Mouse (Mus musculus) bone marrow, adult 2 months (tissue): ENCODE measurements at regions not wholly inside any gene's neighbourhood (a gene's known extent, or its start where the extent isn't known, plus 50 kb on each side); places are given as distances from the start of the nearest gene placed in this dataset.

Source experiments
- CTCF ChIP-seq: fragments of 200-500 bp; IDR thresholded peaks from 2 replicates; pipeline ENCODE4 v1.5.1; 2011; ENCODE audit warnings: low read length, control low read depth; ENCODE audit not compliant: control insufficient read depth, insufficient read depth
- POLR2A ChIP-seq: fragments of 200-500 bp; IDR thresholded peaks from 2 replicates; pipeline ENCODE4 v1.6.1; 2011; ENCODE audit warnings: low read depth, mild to moderate bottlenecking, control low read depth, low read length, borderline replicate concordance; ENCODE audit not compliant: control insufficient read depth

- TF ChIP-seq CTCF = no peak
- TF ChIP-seq POLR2A = no peak
Measured at GRCm38 (mm10) chr6:84419691-84420090, 174.0 kb downstream of the Cyp26b1 start.
